Mouse (Mus musculus): Measurements from ENCODE around the gene Clic4. TPM values are rescaled to one million over a fixed set of nuclear protein-coding genes. Genes with fewer than 3 reads are reported as not detected.

Clic4 gene
- polyA plus RNA-seq, 1 experiment from 2014 or later, result 173 TPM

- Histone ChIP-seq H3K9me3 (ENCODE audit: control insufficient read depth, low read length) (no peaks in the 10 kb centered on the region), H3K9ac (ENCODE audit: low read length) (no peak overlapping the region), H3K4me2 (no peak overlapping the region), H3K4me3 (ENCODE audit: low read depth, low read length) (no peak overlapping the region), H3K27me3 (ENCODE audit: control insufficient read depth, insufficient read depth, low read length) (no peaks in the 10 kb centered on the region), H3K4me1 (ENCODE audit: control insufficient read depth, insufficient read depth, low read length) (0 out of 2 replicates have a peak, but pooled peaks cover 3% of the 10 kb centered on the region), H3K36me3 (ENCODE audit: control insufficient read depth, insufficient read depth, low read length) (no peaks in the 10 kb centered on the region), H3K27ac (ENCODE audit: low read depth, low read length) (no peak overlapping the region)
- DNase-seq (ENCODE audit: low spot score, missing footprints) (no peak), ATAC-seq (ENCODE audit: low FRiP score) (no peak)
- 85% methylated on average over 7 of the region's 7 CpGs for WGBS
Measured at GRCm38 (mm10) chr4:135297146-135297545, 24.5 kb upstream of the Clic4 start.

GRCm38 (mm10) chr4:135296565-135296964 lies 24.0 kb upstream of the Clic4 start:
- H3K27me3 ChIP-seq (ENCODE audit: control insufficient read depth, insufficient read depth, low read length), result no peaks in the 10 kb centered on the region
- no peak overlapping the region for H3K27ac ChIP-seq (ENCODE audit: low read depth, low read length)
- no peak overlapping the region for H3K4me2 ChIP-seq
- H3K4me3 ChIP-seq (ENCODE audit: low read depth, low read length), result no peak overlapping the region
- no peak overlapping the region for H3K9ac ChIP-seq (ENCODE audit: low read length)
- H3K36me3 ChIP-seq (ENCODE audit: control insufficient read depth, insufficient read depth, low read length), result no peaks in the 10 kb centered on the region
- H3K9me3 ChIP-seq (ENCODE audit: control insufficient read depth, low read length), result no peaks in the 10 kb centered on the region
- ATAC-seq (ENCODE audit: low FRiP score) (no peak), DNase-seq (ENCODE audit: low spot score, missing footprints) (no peak)
- H3K4me1 ChIP-seq (ENCODE audit: control insufficient read depth, insufficient read depth, low read length), result 0 out of 2 replicates have a peak, but pooled peaks cover 3% of the 10 kb centered on the region

GRCm38 (mm10) chr4:135293813-135294212 lies 21.2 kb upstream of the Clic4 start:
- ATAC-seq (ENCODE audit: low FRiP score) (no peak), DNase-seq (ENCODE audit: low spot score, missing footprints) (no peak)
- no peaks in the 10 kb centered on the region for H3K9me3 ChIP-seq (ENCODE audit: control insufficient read depth, low read length)
- 87% methylated on average over 3 of the region's 3 CpGs for WGBS
- H3K4me1 ChIP-seq (ENCODE audit: control insufficient read depth, insufficient read depth, low read length), result 0 out of 2 replicates have a peak, but pooled peaks cover 3% of the 10 kb centered on the region
- no peak overlapping the region for H3K4me3 ChIP-seq (ENCODE audit: low read depth, low read length)
- no peak overlapping the region for H3K9ac ChIP-seq (ENCODE audit: low read length)
- no peaks in the 10 kb centered on the region for H3K36me3 ChIP-seq (ENCODE audit: control insufficient read depth, insufficient read depth, low read length)
- no peak overlapping the region for H3K27ac ChIP-seq (ENCODE audit: low read depth, low read length)
- no peaks in the 10 kb centered on the region for H3K27me3 ChIP-seq (ENCODE audit: control insufficient read depth, insufficient read depth, low read length)
- H3K4me2 ChIP-seq, result no peak overlapping the region

GRCm38 (mm10) chr4:135292477-135293089 lies 20.0 kb upstream of the Clic4 start:
- ATAC-seq (ENCODE audit: low FRiP score), result no peak
- 15% methylated on average over 12 of the region's 12 CpGs for WGBS

GRCm38 (mm10) chr4:135291841-135292240 lies 19.2 kb upstream of the Clic4 start:
- Histone ChIP-seq H3K4me1 (ENCODE audit: control insufficient read depth, insufficient read depth, low read length) (0 out of 2 replicates have a peak, but pooled peaks cover 3% of the 10 kb centered on the region), H3K9ac (ENCODE audit: low read length) (no peak overlapping the region), H3K36me3 (ENCODE audit: control insufficient read depth, insufficient read depth, low read length) (no peaks in the 10 kb centered on the region), H3K27ac (ENCODE audit: low read depth, low read length) (no peak overlapping the region), H3K4me2 (no peak overlapping the region), H3K9me3 (ENCODE audit: control insufficient read depth, low read length) (no peaks in the 10 kb centered on the region), H3K27me3 (ENCODE audit: control insufficient read depth, insufficient read depth, low read length) (no peaks in the 10 kb centered on the region), H3K4me3 (ENCODE audit: low read depth, low read length) (no peak overlapping the region)
- DNase-seq (ENCODE audit: low spot score, missing footprints) (no peak), ATAC-seq (ENCODE audit: low FRiP score) (no peak)
- 57% methylated on average over 6 of the region's 6 CpGs for WGBS

More at GRCm38 (mm10) chr4:135292477-135293089, 20.0 kb upstream of the Clic4 start:
- Histone ChIP-seq H3K27me3 (ENCODE audit: control insufficient read depth, insufficient read depth, low read length) (no peaks in the 10 kb centered on the region), H3K4me1 (ENCODE audit: control insufficient read depth, insufficient read depth, low read length) (0 out of 2 replicates have a peak, but pooled peaks cover 3% of the 10 kb centered on the region), H3K36me3 (ENCODE audit: control insufficient read depth, insufficient read depth, low read length) (no peaks in the 10 kb centered on the region), H3K4me2 (0 out of 2 replicates have a peak overlapping the region, but pooled peaks have one; percentile 6), H3K9ac (ENCODE audit: low read length) (no peak overlapping the region), H3K4me3 (ENCODE audit: low read depth, low read length) (no peak overlapping the region), H3K9me3 (ENCODE audit: control insufficient read depth, low read length) (no peaks in the 10 kb centered on the region), H3K27ac (ENCODE audit: low read depth, low read length) (no peak overlapping the region)
- peak; percentile 92 for DNase-seq (ENCODE audit: low spot score, missing footprints)

GRCm38 (mm10) chr4:135291199-135291598 lies 18.6 kb upstream of the Clic4 start:
- Histone ChIP-seq H3K9ac (ENCODE audit: low read length) (no peak overlapping the region), H3K9me3 (ENCODE audit: control insufficient read depth, low read length) (no peaks in the 10 kb centered on the region), H3K4me1 (ENCODE audit: control insufficient read depth, insufficient read depth, low read length) (0 out of 2 replicates have a peak, but pooled peaks cover 3% of the 10 kb centered on the region), H3K4me3 (ENCODE audit: low read depth, low read length) (no peak overlapping the region), H3K27me3 (ENCODE audit: control insufficient read depth, insufficient read depth, low read length) (no peaks in the 10 kb centered on the region), H3K27ac (ENCODE audit: low read depth, low read length) (no peak overlapping the region), H3K4me2 (no peak overlapping the region), H3K36me3 (ENCODE audit: control insufficient read depth, insufficient read depth, low read length) (no peaks in the 10 kb centered on the region)
- WGBS, result 87% methylated on average over 8 of the region's 8 CpGs
- DNase-seq (ENCODE audit: low spot score, missing footprints) (no peak), ATAC-seq (ENCODE audit: low FRiP score) (no peak)

- no peak for ATAC-seq (ENCODE audit: low FRiP score)
- no peaks in the 10 kb centered on the region for H3K9me3 ChIP-seq (ENCODE audit: control insufficient read depth, low read length)
- 71% methylated on average over 3 of the region's 3 CpGs for WGBS
- no peak overlapping the region for H3K9ac ChIP-seq (ENCODE audit: low read length)
- no peak overlapping the region for H3K27ac ChIP-seq (ENCODE audit: low read depth, low read length)
- H3K4me1 ChIP-seq (ENCODE audit: control insufficient read depth, insufficient read depth, low read length), result 0 out of 2 replicates have a peak, but pooled peaks cover 3% of the 10 kb centered on the region
- no peak overlapping the region for H3K4me3 ChIP-seq (ENCODE audit: low read depth, low read length)
- DNase-seq (ENCODE audit: low spot score, missing footprints), result no peak
- H3K36me3 ChIP-seq (ENCODE audit: control insufficient read depth, insufficient read depth, low read length), result no peaks in the 10 kb centered on the region
- H3K27me3 ChIP-seq (ENCODE audit: control insufficient read depth, insufficient read depth, low read length), result no peaks in the 10 kb centered on the region
- no peak overlapping the region for H3K4me2 ChIP-seq
Measured at GRCm38 (mm10) chr4:135287975-135288374, 15.4 kb upstream of the Clic4 start.

GRCm38 (mm10) chr4:135286833-135287395 lies 14.3 kb upstream of the Clic4 start:
- WGBS, result 10% methylated on average over 16 of the region's 16 CpGs
- Histone ChIP-seq H3K9me3 (ENCODE audit: control insufficient read depth, low read length) (no peaks in the 10 kb centered on the region), H3K36me3 (ENCODE audit: control insufficient read depth, insufficient read depth, low read length) (no peaks in the 10 kb centered on the region), H3K27ac (ENCODE audit: low read depth, low read length) (no peak overlapping the region; the same call in 1 of the 2 replicates), H3K4me1 (ENCODE audit: control insufficient read depth, insufficient read depth, low read length) (no peaks in the 10 kb centered on the region), H3K9ac (ENCODE audit: low read length) (no peak overlapping the region), H3K4me2 (no peak overlapping the region), H3K4me3 (ENCODE audit: low read depth, low read length) (no peak overlapping the region), H3K27me3 (ENCODE audit: control insufficient read depth, insufficient read depth, low read length) (no peaks in the 10 kb centered on the region)
- no peak for ATAC-seq (ENCODE audit: low FRiP score)
- DNase-seq (ENCODE audit: low spot score, missing footprints), result no peak

GRCm38 (mm10) chr4:135286033-135286622 lies 13.5 kb upstream of the Clic4 start:
- no peak overlapping the region for H3K4me3 ChIP-seq (ENCODE audit: low read depth, low read length)
- no peaks in the 10 kb centered on the region for H3K27me3 ChIP-seq (ENCODE audit: control insufficient read depth, insufficient read depth, low read length)
- H3K36me3 ChIP-seq (ENCODE audit: control insufficient read depth, insufficient read depth, low read length), result no peaks in the 10 kb centered on the region
- no peak overlapping the region for H3K9ac ChIP-seq (ENCODE audit: low read length)
- H3K9me3 ChIP-seq (ENCODE audit: control insufficient read depth, low read length), result no peaks in the 10 kb centered on the region
- DNase-seq (ENCODE audit: low spot score, missing footprints) (no peak), ATAC-seq (ENCODE audit: low FRiP score) (no peak)
- H3K27ac ChIP-seq (ENCODE audit: low read depth, low read length), result no peak overlapping the region
- H3K4me2 ChIP-seq, result no peak overlapping the region
- H3K4me1 ChIP-seq (ENCODE audit: control insufficient read depth, insufficient read depth, low read length), result no peaks in the 10 kb centered on the region
- 69% methylated on average over 12 of the region's 12 CpGs for WGBS

Data from midbrain, embryonic 11.5 days (tissue).